Mouse (Mus musculus) stomach, adult 2 months (tissue): Measurements from ENCODE around the gene Dffb. TPM values are rescaled to one million over a fixed set of nuclear protein-coding genes. Genes with fewer than 3 reads are reported as not detected.

Experiments used
- polyA plus RNA-seq: library from polyadenylated mRNA; depleted of rRNA; stranded (reverse); fragments of >200 nt; gene quantifications from 2 replicates; pipeline ENCODE4 v1.2.3, GENCODE M21; 2012; rRNA removed

Dffb gene
- 4.2 and 5.3 TPM in 2 replicates for polyA plus RNA-seq

DNA sequence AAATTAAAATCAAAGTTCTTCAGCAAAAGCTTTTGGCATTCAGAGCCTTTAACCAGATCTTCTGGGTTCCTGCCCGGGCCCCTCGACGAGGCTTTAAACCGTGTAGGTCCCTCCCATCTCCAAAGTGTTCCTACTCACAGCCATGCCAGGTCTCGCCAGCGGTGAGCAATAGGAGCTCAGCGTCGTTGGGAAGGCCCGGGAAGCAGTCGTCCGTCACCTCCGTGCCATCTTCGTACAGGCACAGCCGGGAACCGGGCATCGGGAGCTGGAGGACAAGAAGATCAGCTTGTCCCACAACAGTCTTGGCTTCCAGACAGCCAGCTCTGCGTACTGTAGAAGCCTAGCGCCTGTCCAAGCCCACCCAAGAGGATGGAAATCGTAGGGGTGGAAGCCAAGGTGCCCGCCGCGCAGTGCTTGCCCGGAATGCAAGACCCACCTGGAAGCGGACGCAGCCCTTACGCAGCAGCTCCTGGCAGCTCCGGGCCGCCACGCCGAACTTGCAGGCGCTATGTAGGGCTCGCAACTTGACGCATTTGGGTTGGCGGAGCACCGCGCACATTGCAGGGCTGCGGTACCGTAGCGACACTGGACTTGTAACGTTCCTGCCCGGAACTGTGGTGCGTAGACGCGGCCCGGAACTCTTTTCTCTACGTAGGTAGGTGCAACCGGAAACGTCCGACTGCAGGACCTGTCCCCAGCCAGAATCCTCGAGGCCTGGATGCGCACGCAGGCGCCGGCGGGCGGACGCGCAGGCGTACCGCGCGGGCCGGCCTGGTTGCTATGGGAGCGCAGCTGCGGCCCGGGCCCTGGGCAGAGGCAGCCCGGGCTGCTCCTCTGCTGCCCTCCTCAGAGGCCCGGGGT lies at the start of gene Dffb, which contains the start of gene Cep104:
Gene Dffb, minus strand, starts transcription at position 696 of the 861 bp plus-strand sequence.
Gene Cep104, plus strand, starts transcription at position 764 of the 861 bp plus-strand sequence.

GRCm38 (mm10) chr4:154011646-154012089 lies 36.7 kb upstream of the Dffb start, which contains the start of gene Lrrc47:
Gene Lrrc47 (plus strand): TSS chr4:154011731.

DNA sequence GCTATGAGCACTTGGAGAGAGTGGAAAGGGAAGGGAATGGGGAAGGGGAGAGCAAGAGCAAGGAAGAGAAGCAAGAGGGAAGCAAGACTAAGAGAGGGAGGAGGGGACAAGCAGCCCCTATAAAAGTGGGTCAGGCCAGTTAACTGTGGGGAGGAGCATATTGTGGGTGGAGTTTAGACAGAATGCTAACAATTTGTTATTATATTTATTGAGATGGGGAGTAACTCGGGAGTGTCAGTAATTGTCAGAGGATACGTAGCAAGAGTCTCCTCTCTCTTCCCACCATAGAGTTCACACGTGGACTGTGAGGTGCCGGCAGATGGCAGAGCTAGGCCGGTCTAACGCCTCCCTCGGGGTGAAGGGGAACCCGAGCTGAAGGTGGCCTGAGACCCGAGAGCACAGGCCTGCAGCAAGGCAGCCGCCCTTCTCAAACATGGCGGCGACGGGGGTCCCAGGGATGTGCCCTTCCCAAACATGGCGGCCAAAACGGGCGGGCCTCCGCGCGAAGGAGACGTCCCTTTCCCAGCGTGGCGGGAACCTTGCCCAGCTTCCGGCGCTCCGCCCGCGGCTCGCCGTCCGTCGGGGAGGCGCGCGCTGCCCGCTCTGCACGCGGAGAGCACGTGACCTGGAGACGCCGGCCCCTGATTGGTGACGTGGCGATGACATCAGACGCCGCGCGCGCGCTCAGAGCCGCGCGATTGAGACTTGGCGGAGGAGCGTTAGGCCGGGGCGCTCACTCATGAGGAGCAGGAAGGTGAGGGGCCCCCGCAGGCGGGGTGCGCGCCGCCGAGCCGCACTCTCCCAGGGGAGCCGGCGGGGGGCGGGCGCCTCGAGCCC lies 18.1 kb downstream of the Dffb start, which contains the start of gene A430005L14Rik:
Gene A430005L14Rik, plus strand, starts transcription at position 669 of the 837 bp plus-strand sequence.

Other genes with a start within 250 kb of the Dffb start
- 22.0 and 31.1 TPM in 2 replicates for gene A430005L14Rik, start 17.9 kb downstream of the Dffb start, polyA plus RNA-seq
- gene Cep104, start 68 bp upstream of the Dffb start, polyA plus RNA-seq = 5.3 and 5.5 TPM in 2 replicates
- gene Lrrc47, start 36.6 kb upstream of the Dffb start, polyA plus RNA-seq = 25.4 and 35.3 TPM in 2 replicates
- gene Smim1, start 51.1 kb upstream of the Dffb start, polyA plus RNA-seq = 19.0 and 23.7 TPM in 2 replicates
- not detected in 2 replicates for gene Ccdc27, start 67.6 kb upstream of the Dffb start, polyA plus RNA-seq
- 0.57 and 1.0 TPM in 2 replicates for gene Trp73, start 165.1 kb upstream of the Dffb start, polyA plus RNA-seq
- 13.1 and 13.3 TPM in 2 replicates for gene Wrap73, start 167.2 kb upstream of the Dffb start, polyA plus RNA-seq
- gene Tprgl, start 185.5 kb upstream of the Dffb start, polyA plus RNA-seq = 73.7 and 93.7 TPM in 2 replicates
- gene Megf6, start 195.6 kb upstream of the Dffb start, polyA plus RNA-seq = 9.5 and 11.1 TPM in 2 replicates